Mouse (Mus musculus): ENCODE measurements at regions not wholly inside any gene's neighbourhood (a gene's known extent, or its start where the extent isn't known, plus 50 kb on each side); places are given as distances from the start of the nearest gene placed in this dataset.
A peak's percentile ranks its signal among the peaks of the same experiment; 100 is the strongest.

GRCm38 (mm10) chr1:57707906-57708305 is 66.1 kb upstream of the Spats2l start:
- H3K4me2 ChIP-seq (ENCODE audit: low read length) = no peak overlapping the region
- H3K9ac ChIP-seq (ENCODE audit: low read length) = no peak overlapping the region
- H3K9me3 ChIP-seq (ENCODE audit: control insufficient read depth, low read length) = no peaks in the 10 kb centered on the region
- no peak for DNase-seq (ENCODE audit: low spot score)
- ATAC-seq (replicated peaks; ENCODE audit: low FRiP score, low TSS enrichment, low read depth) = no peak
- 82% methylated on average over 4 of the region's 4 CpGs for WGBS
- no peaks in the 10 kb centered on the region for H3K27me3 ChIP-seq (replicated peaks; ENCODE audit: control insufficient read depth, insufficient read depth, low read length)
- no peak overlapping the region for H3K27ac ChIP-seq (ENCODE audit: low read depth)
- H3K36me3 ChIP-seq (ENCODE audit: control insufficient read depth, insufficient read depth, low read length) = no peaks in the 10 kb centered on the region
- H3K4me3 ChIP-seq (ENCODE audit: low read depth, low read length) = no peak overlapping the region
- H3K4me1 ChIP-seq (replicated peaks; ENCODE audit: control insufficient read depth, insufficient read depth, low read length) = no peaks in the 10 kb centered on the region

GRCm38 (mm10) chr1:57712916-57713503 is 61.0 kb upstream of the Spats2l start:
- Histone ChIP-seq H3K4me1 (replicated peaks; ENCODE audit: control insufficient read depth, insufficient read depth, low read length) (peaks cover 12% of the 10 kb centered on the region), H3K36me3 (ENCODE audit: control insufficient read depth, insufficient read depth, low read length) (no peaks in the 10 kb centered on the region), H3K9me3 (ENCODE audit: control insufficient read depth, low read length) (no peaks in the 10 kb centered on the region), H3K9ac (ENCODE audit: low read length) (no peak overlapping the region), H3K27me3 (replicated peaks; ENCODE audit: control insufficient read depth, insufficient read depth, low read length) (no peaks in the 10 kb centered on the region), H3K27ac (ENCODE audit: low read depth) (no peak overlapping the region), H3K4me3 (ENCODE audit: low read depth, low read length) (no peak overlapping the region), H3K4me2 (ENCODE audit: low read length) (no peak overlapping the region)
- no peak for ATAC-seq (replicated peaks; ENCODE audit: low FRiP score, low TSS enrichment, low read depth)
- WGBS = 51% methylated on average over 5 of the region's 5 CpGs
- no peak for DNase-seq (ENCODE audit: low spot score)

GRCm38 (mm10) chr1:57717139-57717800 is 56.7 kb upstream of the Spats2l start:
- H3K4me2 ChIP-seq (ENCODE audit: low read length) = no peak overlapping the region
- H3K4me3 ChIP-seq (ENCODE audit: low read depth, low read length) = no peak overlapping the region
- H3K9ac ChIP-seq (ENCODE audit: low read length) = no peak overlapping the region
- H3K4me1 ChIP-seq (replicated peaks; ENCODE audit: control insufficient read depth, insufficient read depth, low read length) = peaks cover 17% of the 10 kb centered on the region
- peak; percentile 52 for DNase-seq (ENCODE audit: low spot score)
- peak overlapping the region; percentile 67 for H3K27ac ChIP-seq (ENCODE audit: low read depth)
- 39% methylated on average over 5 of the region's 5 CpGs for WGBS
- no peaks in the 10 kb centered on the region for H3K27me3 ChIP-seq (replicated peaks; ENCODE audit: control insufficient read depth, insufficient read depth, low read length)
- no peaks in the 10 kb centered on the region for H3K36me3 ChIP-seq (ENCODE audit: control insufficient read depth, insufficient read depth, low read length)
- no peaks in the 10 kb centered on the region for H3K9me3 ChIP-seq (ENCODE audit: control insufficient read depth, low read length)
- no peak for ATAC-seq (replicated peaks; ENCODE audit: low FRiP score, low TSS enrichment, low read depth)

GRCm38 (mm10) chr1:57718409-57718808 is 55.6 kb upstream of the Spats2l start:
- Histone ChIP-seq H3K4me3 (ENCODE audit: low read depth, low read length) (no peak overlapping the region), H3K27ac (ENCODE audit: low read depth) (no peak overlapping the region), H3K9me3 (ENCODE audit: control insufficient read depth, low read length) (no peaks in the 10 kb centered on the region), H3K36me3 (ENCODE audit: control insufficient read depth, insufficient read depth, low read length) (no peaks in the 10 kb centered on the region), H3K9ac (ENCODE audit: low read length) (no peak overlapping the region), H3K27me3 (replicated peaks; ENCODE audit: control insufficient read depth, insufficient read depth, low read length) (no peaks in the 10 kb centered on the region), H3K4me1 (replicated peaks; ENCODE audit: control insufficient read depth, insufficient read depth, low read length) (peaks cover 17% of the 10 kb centered on the region), H3K4me2 (ENCODE audit: low read length) (no peak overlapping the region)
- ATAC-seq (replicated peaks; ENCODE audit: low FRiP score, low TSS enrichment, low read depth) (no peak), DNase-seq (ENCODE audit: low spot score) (no peak)
- WGBS = 67% methylated on average over 7 of the region's 7 CpGs

All from intestine, embryonic 14.5 days (tissue).